Mouse (Mus musculus) spleen, adult 10 weeks (tissue): ENCODE results near the gene Pjvk. TPM values are rescaled to one million over a fixed set of nuclear protein-coding genes. Genes with fewer than 3 reads are reported as not detected.

Experiments
- polyA plus RNA-seq: library from polyadenylated mRNA; stranded (reverse); fragments of 350-450 nt; fragmentation: Illumina TruSeq; extraction: RNeasy Lipid Tissue Mini Kit (QIAGEN cat#74804); gene quantifications from one replicate; pipeline ENCODE4 v1.2.3, GENCODE M21; 2015; ENCODE audit warnings: low replicate concordance; ENCODE audit not compliant: insufficient read depth

Pjvk gene
- polyA plus RNA-seq = 0.47 TPM

GRCm38 (mm10) chr2:76647883-76648570 is at the start of gene Pjvk, which contains the start of gene Prkra:
Pjvk (plus strand) TSS chr2:76648476.
Prkra (minus strand) TSS chr2:76648015.

GRCm38 (mm10) chr2:76672966-76673392 is 24.7 kb downstream of the Pjvk start, which contains the start of gene Fkbp7:
Fkbp7 (minus strand) TSS chr2:76673116.

GRCm38 (mm10) chr2:76674725-76675427 is 26.6 kb downstream of the Pjvk start, which contains the start of gene Plekha3:
Plekha3 (plus strand) TSS chr2:76675281.

Other genes starting within 250 kb of the Pjvk start
- gene Osbpl6, start 242.0 kb upstream of the Pjvk start, polyA plus RNA-seq = 0.35 TPM
- 21.8 TPM for gene Prkra, start 461 bp upstream of the Pjvk start, polyA plus RNA-seq
- 25.0 TPM for gene Fkbp7, start 24.6 kb downstream of the Pjvk start, polyA plus RNA-seq
- gene Plekha3, start 26.8 kb downstream of the Pjvk start, polyA plus RNA-seq = 41.8 TPM